Mouse (Mus musculus) left cerebral cortex, adult 11 months (tissue): ENCODE measurements at regions not wholly inside any gene's neighbourhood (a gene's known extent, or its start where the extent isn't known, plus 50 kb on each side); places are given as distances from the start of the nearest gene placed in this dataset.

Experiments used
- DNase-seq: peaks from one replicate; pipeline ENCODE4 v3.0.0; 2022; ENCODE audit warnings: low spot score

GRCm38 (mm10) chr15:96944741-96945140, 111.0 kb downstream of the Slc38a4 start:
- no peak for DNase-seq

DNA sequence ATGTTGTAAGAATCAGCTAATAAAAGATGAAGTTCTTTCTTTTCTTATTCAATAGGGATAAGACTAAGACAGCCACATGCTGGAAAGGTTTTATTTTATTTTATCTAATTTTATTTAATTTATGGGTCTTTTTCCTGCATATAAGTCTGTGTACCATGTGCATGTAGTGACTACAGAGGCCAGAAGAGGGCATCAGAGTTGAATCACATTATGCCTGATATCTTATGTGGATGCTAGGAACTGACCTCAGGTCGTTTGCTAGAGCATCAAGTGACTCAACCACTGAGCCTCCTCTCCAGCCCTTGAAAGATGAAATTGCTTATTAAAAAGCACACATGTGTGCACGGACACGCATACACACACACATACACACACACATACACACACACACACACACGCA, 113.1 kb downstream of the Slc38a4 start:
- no peak for DNase-seq

- no peak for DNase-seq
Measured at GRCm38 (mm10) chr15:96938406-96938805, 117.3 kb downstream of the Slc38a4 start.

- DNase-seq = no peak
Measured at GRCm38 (mm10) chr15:96937623-96938022, 118.1 kb downstream of the Slc38a4 start.

DNA sequence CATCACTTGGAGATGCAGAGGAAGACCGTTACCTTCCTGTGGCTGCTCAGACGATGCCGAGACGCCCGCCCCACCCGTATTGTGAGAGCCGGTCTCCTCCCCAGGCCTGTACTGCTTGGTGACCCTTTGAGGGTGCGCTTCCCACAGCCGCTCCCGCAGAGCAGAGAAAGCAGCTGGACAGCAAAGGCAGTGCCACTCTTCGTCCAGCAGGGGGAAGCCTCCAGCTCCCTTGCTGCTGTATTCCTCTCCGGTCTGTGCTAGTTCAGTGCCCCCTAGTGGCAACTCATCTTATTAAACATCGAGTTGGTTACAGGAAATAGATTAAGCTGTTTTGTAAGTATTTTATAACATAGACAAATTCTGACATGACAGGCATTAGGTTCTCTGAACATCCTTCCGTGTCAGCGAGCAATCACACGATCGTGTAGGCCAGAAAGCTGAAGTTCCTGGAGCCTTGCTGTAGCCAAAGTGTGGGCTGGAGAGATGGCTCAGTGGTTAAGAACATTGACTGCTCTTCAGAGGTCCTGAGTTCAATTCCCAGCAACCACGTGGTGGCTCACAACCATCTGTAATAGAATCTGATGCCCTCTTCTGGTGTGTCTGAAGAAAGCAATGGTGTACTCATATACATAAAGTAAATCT, 118.9 kb downstream of the Slc38a4 start:
- peak; percentile 85 for DNase-seq

GRCm38 (mm10) chr15:96936216-96936615, 119.5 kb downstream of the Slc38a4 start:
- DNase-seq = no peak

DNA sequence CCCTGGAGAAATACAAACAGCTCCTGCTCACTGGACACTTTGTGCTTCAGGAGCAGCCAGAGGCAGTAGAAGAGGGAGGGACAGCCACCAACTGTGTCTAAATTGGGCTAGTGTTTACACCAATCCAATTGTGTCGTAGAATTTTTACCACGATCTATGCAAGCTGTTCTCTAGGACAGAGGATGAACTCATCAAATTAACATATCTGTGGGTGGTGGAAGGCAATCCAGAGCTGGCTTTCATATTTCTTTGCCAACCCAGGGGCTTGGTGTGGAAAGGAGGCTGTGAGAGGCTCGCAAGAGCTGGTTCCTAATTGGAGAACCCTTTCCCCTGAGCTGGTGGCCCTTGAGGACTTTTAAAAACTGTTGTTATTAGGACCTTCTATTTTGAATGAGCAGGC, 122.3 kb downstream of the Slc38a4 start:
- DNase-seq = peak; percentile 49

GRCm38 (mm10) chr15:96930531-96930930, 125.2 kb downstream of the Slc38a4 start:
- no peak for DNase-seq

DNA sequence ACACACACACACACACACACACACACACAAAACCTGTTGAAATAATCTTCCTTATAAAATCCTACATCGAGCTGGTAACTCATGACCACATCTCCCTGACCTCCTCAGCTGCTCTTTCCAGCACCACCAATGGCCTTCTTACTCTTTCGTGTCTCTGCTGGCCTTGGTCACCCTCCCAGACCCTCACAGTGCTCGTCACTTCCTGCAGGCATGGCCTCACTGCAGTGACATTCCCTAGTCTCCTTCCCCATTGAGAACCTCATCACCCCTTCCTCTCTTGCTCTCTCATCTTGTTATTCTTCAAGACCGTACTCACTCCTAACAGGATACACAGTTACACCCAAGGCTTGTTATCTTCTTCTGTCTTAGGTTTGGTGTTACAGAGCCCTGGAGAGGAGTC, 126.0 kb downstream of the Slc38a4 start:
- no peak for DNase-seq

GRCm38 (mm10) chr15:96928692-96929091, 127.1 kb downstream of the Slc38a4 start:
- DNase-seq = no peak

DNA sequence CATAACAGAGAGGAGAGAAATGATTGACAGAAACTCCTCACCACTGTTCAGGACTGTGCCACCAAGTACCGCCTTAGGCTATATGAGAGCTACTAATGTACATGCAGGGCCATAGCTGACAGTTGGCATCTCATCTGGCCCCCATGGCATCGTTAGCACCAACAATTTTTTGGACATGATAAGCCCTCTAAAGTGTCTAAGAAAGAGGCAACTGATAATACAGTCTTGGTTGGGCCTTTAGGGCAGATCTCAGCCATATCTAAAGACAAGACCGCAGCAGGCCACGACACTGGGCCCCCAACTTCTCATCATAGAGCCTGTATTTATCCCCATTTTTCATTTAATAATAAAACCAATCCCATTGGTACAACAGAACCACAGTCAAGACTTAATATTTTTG, 128.1 kb downstream of the Slc38a4 start:
- DNase-seq = no peak

DNA sequence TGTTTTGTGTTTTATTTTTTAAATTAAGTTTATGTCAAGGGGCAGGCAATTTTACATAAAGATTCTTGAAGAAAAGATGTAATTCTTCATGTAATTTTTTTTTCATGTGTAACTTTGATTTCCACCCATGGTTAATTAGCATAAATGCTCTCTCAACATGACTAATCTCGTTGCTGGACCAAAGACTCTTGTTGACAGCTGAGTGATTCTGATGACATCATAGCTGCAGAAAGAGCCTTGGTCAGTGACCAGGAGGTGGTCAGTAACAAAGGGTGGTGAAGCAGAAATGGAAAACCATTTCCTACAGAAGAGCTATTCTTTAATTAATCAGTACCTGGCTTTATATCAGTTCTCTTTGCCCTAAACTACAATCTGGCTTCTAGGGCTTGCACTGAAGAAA, 129.1 kb downstream of the Slc38a4 start:
- no peak for DNase-seq

GRCm38 (mm10) chr15:96916586-96916985, 139.2 kb downstream of the Slc38a4 start:
- no peak for DNase-seq

DNA sequence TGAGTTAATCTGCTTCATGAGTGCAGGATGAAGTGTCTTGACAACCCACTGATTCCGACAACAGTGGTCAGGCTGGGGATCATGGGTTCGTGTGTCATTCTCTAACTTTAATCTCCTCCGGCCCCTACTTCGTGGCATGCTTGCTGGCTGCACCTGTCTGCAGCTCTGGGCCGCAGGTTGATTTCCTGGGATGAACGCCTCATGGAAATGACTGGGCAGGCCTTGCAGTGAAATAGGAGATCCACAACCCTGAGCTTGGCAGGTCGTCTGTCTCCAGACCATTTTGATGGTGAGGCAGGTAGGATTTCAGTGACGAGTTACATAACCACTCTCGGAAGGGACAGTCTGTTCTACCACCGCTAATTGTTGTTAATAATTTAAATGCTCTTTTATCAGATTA, 140.2 kb downstream of the Slc38a4 start:
- no peak for DNase-seq

GRCm38 (mm10) chr15:96914988-96915387, 140.8 kb downstream of the Slc38a4 start:
- no peak for DNase-seq

DNA sequence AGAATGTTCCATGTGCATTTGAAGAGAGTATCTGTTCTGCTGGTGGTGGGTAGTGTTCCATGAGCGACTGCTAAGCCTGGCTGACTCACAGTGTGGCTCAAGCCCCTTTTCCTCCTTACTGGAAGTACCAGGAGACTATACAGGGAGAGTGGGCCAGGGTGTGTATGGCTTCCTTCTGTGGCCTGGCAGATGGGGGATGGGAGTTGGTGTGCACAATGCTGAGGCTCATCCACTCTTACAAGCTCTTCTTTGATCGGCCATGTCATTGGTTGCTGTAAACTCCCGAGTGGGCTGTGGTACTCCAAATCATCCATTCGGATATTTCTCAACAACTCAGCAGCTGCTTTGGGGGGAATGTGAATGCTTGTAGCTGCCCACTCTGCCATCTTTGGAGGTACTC, 150.2 kb downstream of the Slc38a4 start:
- no peak for DNase-seq

GRCm38 (mm10) chr15:96903461-96903860, 152.3 kb downstream of the Slc38a4 start:
- no peak for DNase-seq

- DNase-seq = no peak
Measured at GRCm38 (mm10) chr15:96902781-96903180, 153.0 kb downstream of the Slc38a4 start.

GRCm38 (mm10) chr15:96901616-96902015, 154.1 kb downstream of the Slc38a4 start:
- no peak for DNase-seq

- no peak for DNase-seq
Measured at GRCm38 (mm10) chr15:96898285-96898684, 157.5 kb downstream of the Slc38a4 start.

GRCm38 (mm10) chr15:96884901-96885300, 170.9 kb downstream of the Slc38a4 start:
- DNase-seq = no peak

DNA sequence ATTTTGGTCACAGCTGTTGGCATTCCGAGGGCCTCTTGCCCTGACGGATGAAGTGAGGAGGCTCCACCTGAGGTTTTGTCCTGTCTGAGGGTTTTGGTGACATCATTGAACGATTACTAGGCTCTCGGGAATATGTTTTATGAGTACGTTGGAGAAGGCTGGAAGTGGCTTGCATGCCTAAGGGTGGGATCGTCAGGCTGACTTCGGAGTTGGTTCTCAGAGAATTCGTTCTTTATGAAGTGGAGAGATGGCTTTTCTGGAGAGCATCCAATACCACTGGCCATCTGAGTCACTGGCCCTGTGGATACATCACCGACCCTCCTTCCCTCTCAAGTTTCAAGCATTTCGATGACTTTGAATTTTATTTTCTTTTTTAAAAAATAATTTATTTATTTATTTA, 172.0 kb downstream of the Slc38a4 start:
- no peak for DNase-seq

DNA sequence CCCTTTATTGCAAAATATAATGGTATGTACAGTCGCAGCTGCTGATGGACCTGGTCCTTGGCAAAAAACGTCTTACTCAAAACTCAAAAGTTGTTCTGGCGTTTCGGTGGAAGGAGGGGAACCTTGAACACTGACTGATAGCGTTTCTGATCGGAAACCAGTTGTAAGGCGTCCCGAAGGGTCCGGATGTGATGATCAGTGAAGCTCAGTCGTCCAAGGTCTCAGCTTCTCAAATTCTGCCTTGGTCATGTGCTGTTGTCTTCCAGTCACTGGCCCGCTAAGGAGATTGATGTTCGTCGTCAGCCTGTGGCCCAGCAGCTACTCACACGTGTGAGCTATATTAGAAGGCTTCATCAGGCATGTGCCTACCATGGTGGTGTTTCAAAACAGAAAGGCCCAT, 173.5 kb downstream of the Slc38a4 start:
- no peak for DNase-seq

- no peak for DNase-seq
Measured at GRCm38 (mm10) chr15:96881519-96882170, 174.1 kb downstream of the Slc38a4 start.
